Mouse (Mus musculus): ENCODE results near the gene Fam69b. TPM values are rescaled to one million over a fixed set of nuclear protein-coding genes. Genes with fewer than 3 reads are reported as not detected.

Gene Fam69b
- total and polyA plus RNA-seq, 2 experiments: 0.09 to 0.60 TPM

GRCm38 (mm10) chr2:26654687-26655086 is 26.4 kb downstream of the Fam69b start:
- WGBS: 32% methylated on average over 1 of the region's 1 CpGs

GRCm38 (mm10) chr2:26657426-26657825 is 29.2 kb downstream of the Fam69b start:
- Histone ChIP-seq H3K4me1 (ENCODE audit: control insufficient read depth, insufficient read depth, low read length) (no peaks in the 10 kb centered on the region), H3K27ac (replicated peaks; ENCODE audit: insufficient read depth, low read depth, low read length) (no peak overlapping the region), H3K27me3 (ENCODE audit: control insufficient read depth, insufficient read depth, low read length) (no peaks in the 10 kb centered on the region; the same call in 1 of the 2 replicates), H3K4me3 (ENCODE audit: insufficient read depth, low read depth, low read length) (no peak overlapping the region), H3K9ac (ENCODE audit: low read depth, low read length) (no peak overlapping the region), H3K36me3 (ENCODE audit: control insufficient read depth, insufficient read depth, low read length) (no peaks in the 10 kb centered on the region), H3K79me2 (ENCODE audit: control insufficient read depth, insufficient read depth, low read length) (no peaks in the 10 kb centered on the region)
- no peak for DNase-seq (ENCODE audit: extremely low read depth, low read depth, low spot score)
- TF ChIP-seq POLR2A (IDR thresholded peaks at IDR 0.05; ENCODE audit: extremely low read depth, insufficient read depth, low read length): no peak
- no peak for TF ChIP-seq CTCF (IDR thresholded peaks at IDR 0.05; ENCODE audit: low read depth, low read length)
- WGBS: 78% methylated on average over 2 of the region's 2 CpGs

More at GRCm38 (mm10) chr2:26654687-26655086, 26.4 kb downstream of the Fam69b start:
- no peak overlapping the region for H3K4me3 ChIP-seq (ENCODE audit: insufficient read depth, low read depth, low read length)
- H3K4me1 ChIP-seq (ENCODE audit: control insufficient read depth, insufficient read depth, low read length): no peaks in the 10 kb centered on the region
- no peak for DNase-seq (ENCODE audit: extremely low read depth, low read depth, low spot score)
- TF ChIP-seq POLR2A (IDR thresholded peaks at IDR 0.05; ENCODE audit: extremely low read depth, insufficient read depth, low read length) (no peak), CTCF (IDR thresholded peaks at IDR 0.05; ENCODE audit: low read depth, low read length) (no peak)
- H3K9ac ChIP-seq (ENCODE audit: low read depth, low read length): no peak overlapping the region
- H3K79me2 ChIP-seq (ENCODE audit: control insufficient read depth, insufficient read depth, low read length): no peaks in the 10 kb centered on the region
- no peak overlapping the region for H3K27ac ChIP-seq (replicated peaks; ENCODE audit: insufficient read depth, low read depth, low read length)
- no peaks in the 10 kb centered on the region for H3K36me3 ChIP-seq (ENCODE audit: control insufficient read depth, insufficient read depth, low read length)
- no peaks in the 10 kb centered on the region for H3K27me3 ChIP-seq (ENCODE audit: control insufficient read depth, insufficient read depth, low read length)

- DNase-seq (ENCODE audit: extremely low read depth, low read depth, low spot score): no peak
- no peak overlapping the region for H3K9ac ChIP-seq (ENCODE audit: low read depth, low read length)
- WGBS: 8% methylated on average over 18 of the region's 20 CpGs
- H3K27ac ChIP-seq (replicated peaks; ENCODE audit: insufficient read depth, low read depth, low read length): no peak overlapping the region
- no peaks in the 10 kb centered on the region for H3K79me2 ChIP-seq (ENCODE audit: control insufficient read depth, insufficient read depth, low read length)
- TF ChIP-seq POLR2A (IDR thresholded peaks at IDR 0.05; ENCODE audit: extremely low read depth, insufficient read depth, low read length) (no peak), CTCF (IDR thresholded peaks at IDR 0.05; ENCODE audit: low read depth, low read length) (no peak)
- H3K36me3 ChIP-seq (ENCODE audit: control insufficient read depth, insufficient read depth, low read length): no peaks in the 10 kb centered on the region
- H3K27me3 ChIP-seq (ENCODE audit: control insufficient read depth, insufficient read depth, low read length): no peaks in the 10 kb centered on the region; the same call in 1 of the 2 replicates
- no peaks in the 10 kb centered on the region for H3K4me1 ChIP-seq (ENCODE audit: control insufficient read depth, insufficient read depth, low read length)
- no peak overlapping the region for H3K4me3 ChIP-seq (ENCODE audit: insufficient read depth, low read depth, low read length)
Observed at GRCm38 (mm10) chr2:26661143-26661752, 33.0 kb downstream of the Fam69b start.

- WGBS: 42% methylated on average over 29 of the region's 29 CpGs
- Histone ChIP-seq H3K27me3 (ENCODE audit: control insufficient read depth, insufficient read depth, low read length) (no peaks in the 10 kb centered on the region; the same call in 1 of the 2 replicates), H3K9ac (ENCODE audit: low read depth, low read length) (no peak overlapping the region), H3K4me3 (ENCODE audit: insufficient read depth, low read depth, low read length) (no peak overlapping the region), H3K79me2 (ENCODE audit: control insufficient read depth, insufficient read depth, low read length) (no peaks in the 10 kb centered on the region), H3K27ac (replicated peaks; ENCODE audit: insufficient read depth, low read depth, low read length) (no peak overlapping the region), H3K36me3 (ENCODE audit: control insufficient read depth, insufficient read depth, low read length) (no peaks in the 10 kb centered on the region), H3K4me1 (ENCODE audit: control insufficient read depth, insufficient read depth, low read length) (no peaks in the 10 kb centered on the region)
- TF ChIP-seq CTCF (IDR thresholded peaks at IDR 0.05; ENCODE audit: low read depth, low read length) (no peak), POLR2A (IDR thresholded peaks at IDR 0.05; ENCODE audit: extremely low read depth, insufficient read depth, low read length) (no peak)
- no peak for DNase-seq (ENCODE audit: extremely low read depth, low read depth, low spot score)
Observed at GRCm38 (mm10) chr2:26661768-26662508, 33.7 kb downstream of the Fam69b start.

GRCm38 (mm10) chr2:26662509-26662882 is 34.2 kb downstream of the Fam69b start:
- Histone ChIP-seq H3K4me3 (ENCODE audit: insufficient read depth, low read depth, low read length) (no peak overlapping the region), H3K27me3 (ENCODE audit: control insufficient read depth, insufficient read depth, low read length) (no peaks in the 10 kb centered on the region; the same call in 1 of the 2 replicates), H3K4me1 (ENCODE audit: control insufficient read depth, insufficient read depth, low read length) (no peaks in the 10 kb centered on the region), H3K79me2 (ENCODE audit: control insufficient read depth, insufficient read depth, low read length) (no peaks in the 10 kb centered on the region), H3K9ac (ENCODE audit: low read depth, low read length) (no peak overlapping the region), H3K36me3 (ENCODE audit: control insufficient read depth, insufficient read depth, low read length) (no peaks in the 10 kb centered on the region), H3K27ac (replicated peaks; ENCODE audit: insufficient read depth, low read depth, low read length) (no peak overlapping the region)
- 80% methylated on average over 13 of the region's 13 CpGs for WGBS
- TF ChIP-seq POLR2A (IDR thresholded peaks at IDR 0.05; ENCODE audit: extremely low read depth, insufficient read depth, low read length) (no peak), CTCF (IDR thresholded peaks at IDR 0.05; ENCODE audit: low read depth, low read length) (no peak)
- DNase-seq (ENCODE audit: extremely low read depth, low read depth, low spot score): no peak

- H3K27me3 ChIP-seq (ENCODE audit: control insufficient read depth, insufficient read depth, low read length): no peaks in the 10 kb centered on the region; the same call in 1 of the 2 replicates
- H3K9ac ChIP-seq (ENCODE audit: low read depth, low read length): no peak overlapping the region
- H3K4me3 ChIP-seq (ENCODE audit: insufficient read depth, low read depth, low read length): no peak overlapping the region
- H3K36me3 ChIP-seq (ENCODE audit: control insufficient read depth, insufficient read depth, low read length): no peaks in the 10 kb centered on the region
- TF ChIP-seq POLR2A (IDR thresholded peaks at IDR 0.05; ENCODE audit: extremely low read depth, insufficient read depth, low read length) (no peak), CTCF (IDR thresholded peaks at IDR 0.05; ENCODE audit: low read depth, low read length) (no peak)
- no peak overlapping the region for H3K27ac ChIP-seq (replicated peaks; ENCODE audit: insufficient read depth, low read depth, low read length)
- WGBS: 69% methylated on average over 10 of the region's 10 CpGs
- DNase-seq (ENCODE audit: extremely low read depth, low read depth, low spot score): no peak
- H3K4me1 ChIP-seq (ENCODE audit: control insufficient read depth, insufficient read depth, low read length): no peaks in the 10 kb centered on the region
- H3K79me2 ChIP-seq (ENCODE audit: control insufficient read depth, insufficient read depth, low read length): no peaks in the 10 kb centered on the region
Observed at GRCm38 (mm10) chr2:26663112-26663511, 34.9 kb downstream of the Fam69b start.

Measured in liver, adult 2 months (tissue).